Mouse (Mus musculus) heart, adult 2 months (tissue): ENCODE data around the gene Ccdc120.

Source experiments
- CTCF ChIP-seq: fragments of 200-600 bp; IDR thresholded peaks from 2 replicates; pipeline ENCODE4 v1.8.1; 2022; ENCODE audit warnings: antibody characterized with exemption, mild to moderate bottlenecking, moderate library complexity
- EP300 ChIP-seq: fragments of 200-500 bp; IDR thresholded peaks from 2 replicates; pipeline ENCODE4 v1.6.1; 2011; ENCODE audit warnings: low read depth, low read length, control low read depth; ENCODE audit not compliant: insufficient read depth

DNA sequence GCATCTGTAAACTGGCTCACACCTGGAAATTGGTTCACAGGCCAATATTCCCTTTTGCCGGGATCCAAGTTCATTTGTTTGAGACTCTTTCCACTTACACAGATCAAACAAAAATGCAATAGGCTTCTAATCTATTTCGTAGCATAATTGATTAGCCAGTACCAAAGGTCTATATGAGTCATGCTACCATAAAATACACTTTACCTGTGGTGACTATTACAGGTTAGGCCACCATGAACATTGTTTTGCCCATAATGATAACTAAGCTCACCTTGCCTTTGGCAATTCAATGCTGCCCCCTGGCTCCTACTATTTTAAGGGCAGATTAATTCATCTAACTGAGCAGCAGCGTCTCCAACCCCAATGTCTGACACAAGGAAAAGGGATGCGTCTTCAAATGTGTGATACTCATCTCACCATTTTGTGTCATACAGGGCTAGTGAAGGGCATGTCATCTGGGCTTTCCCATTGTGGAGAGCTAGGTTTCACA lies 31.9 kb upstream of the Ccdc120 start:
- TF ChIP-seq EP300, result no peak
- no peak for TF ChIP-seq CTCF
